Mouse (Mus musculus) intestine, embryonic 14.5 days (tissue): ENCODE measurements around the gene Ntm. TPM values are rescaled to one million over a fixed set of nuclear protein-coding genes. Genes with fewer than 3 reads are reported as not detected.

Experiments used
- ATAC-seq: fragments of 200-750 bp; cut with Nextera tagmentation; replicated peaks from 2 replicates; pipeline ENCODE4 v1.8.0; 2017; ENCODE audit warnings: low read depth, moderate number of reproducible peaks, moderate TSS enrichment, moderate library complexity; ENCODE audit not compliant: low FRiP score, low TSS enrichment
- DNase-seq: peaks from one replicate; pipeline ENCODE4 v3.0.0-alpha.2; 2018; ENCODE audit warnings: low spot score
- H3K27ac ChIP-seq: fragments of 300-500 bp; sonication (generic); 2 replicates; pipeline ENCODE4 v1.5.1; 2014; ENCODE audit warnings: low read depth, mild to moderate bottlenecking, control low read depth
- H3K27me3 ChIP-seq: fragments of 300-500 bp; sonication (generic); replicated peaks from 2 replicates; pipeline ENCODE4 v1.6.1; 2014; ENCODE audit warnings: low read length, control low read depth; ENCODE audit not compliant: control insufficient read depth, insufficient read depth
- H3K36me3 ChIP-seq: fragments of 300-500 bp; sonication (generic); 2 replicates; pipeline ENCODE4 v1.6.1; 2014; ENCODE audit warnings: low read length, control low read depth; ENCODE audit not compliant: control insufficient read depth, insufficient read depth
- H3K4me1 ChIP-seq: fragments of 300-500 bp; sonication (generic); replicated peaks from 2 replicates; pipeline ENCODE4 v1.6.1; 2014; ENCODE audit warnings: low read length, control low read depth, mixed read lengths; ENCODE audit not compliant: control insufficient read depth, insufficient read depth
- H3K4me2 ChIP-seq: fragments of 300-500 bp; sonication (generic); 2 replicates; pipeline ENCODE4 v1.6.1; 2014; ENCODE audit warnings: low read length
- H3K4me3 ChIP-seq: fragments of 300-500 bp; sonication (generic); 2 replicates; pipeline ENCODE4 v1.5.1; 2014; ENCODE audit warnings: low read depth, low read length, control low read depth, mixed read lengths
- H3K9ac ChIP-seq: fragments of 300-500 bp; sonication (generic); 2 replicates; pipeline ENCODE4 v1.6.1; 2014; ENCODE audit warnings: mild to moderate bottlenecking, low read length
- H3K9me3 ChIP-seq: fragments of 300-500 bp; sonication (generic); 2 replicates; pipeline ENCODE4 v1.6.1; 2016; ENCODE audit warnings: low read length, control low read depth; ENCODE audit not compliant: control insufficient read depth
- WGBS: fragments of 180-500 bp; shearing (Covaris S2); extraction: QIAGEN DNeasy Blood & Tissue Kit; methylation state at CpG from one replicate; pipeline ENCODE4 v1.1.7; 2014; 5-methylcytosine and 5-hydroxymethylcytosine counted together
- polyA plus RNA-seq: library from polyadenylated mRNA; unstranded; fragments of >200 nt; fragmentation: Nextera tagmentation; extraction: Ambion mirVana; gene quantifications from 2 replicates; pipeline ENCODE4 v1.2.1, GENCODE M21; 2014

Gene Ntm
- polyA plus RNA-seq, 1 experiment from 2014 or later: 11.6 TPM

DNA sequence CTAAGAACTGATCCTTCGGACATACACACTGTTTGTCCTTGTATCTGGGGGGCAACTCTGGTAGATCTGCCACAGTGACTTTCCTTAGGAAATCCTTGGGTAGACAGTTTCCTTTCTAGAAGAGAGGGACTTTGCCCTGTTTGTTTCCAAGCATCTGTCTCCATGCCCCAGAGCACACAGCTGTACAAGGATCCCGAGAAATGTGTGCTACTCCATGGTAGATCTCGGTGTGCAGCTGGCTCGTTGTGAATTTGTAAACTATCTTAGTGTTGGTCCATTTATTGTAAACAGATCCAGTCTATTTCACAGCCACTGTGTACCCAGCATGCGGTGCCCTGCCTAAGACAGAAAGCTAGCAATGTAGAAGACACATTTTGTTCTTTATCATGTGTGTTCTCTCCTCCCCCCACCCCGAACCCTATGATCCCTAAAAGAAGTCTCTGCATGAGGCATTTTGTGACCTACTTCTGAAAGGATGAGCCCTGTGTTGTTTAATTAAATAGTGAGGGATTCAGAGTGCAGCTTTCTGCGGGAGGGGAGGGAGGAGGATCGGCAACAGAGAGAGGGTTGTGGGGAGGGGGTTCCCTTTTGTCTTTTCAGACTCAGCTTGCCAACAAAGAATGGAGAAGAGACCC, 200.9 kb downstream of the Ntm start:
- H3K9ac ChIP-seq: no peak overlapping the region
- no peaks in the 10 kb centered on the region for H3K36me3 ChIP-seq
- H3K4me3 ChIP-seq: no peak overlapping the region
- H3K9me3 ChIP-seq: no peaks in the 10 kb centered on the region
- no peaks in the 10 kb centered on the region for H3K27me3 ChIP-seq
- no peaks in the 10 kb centered on the region for H3K4me1 ChIP-seq
- H3K4me2 ChIP-seq: no peak overlapping the region
- no peak for ATAC-seq
- no peak overlapping the region for H3K27ac ChIP-seq
- 50% methylated on average over 8 of the region's 8 CpGs for WGBS
- DNase-seq: no peak

DNA sequence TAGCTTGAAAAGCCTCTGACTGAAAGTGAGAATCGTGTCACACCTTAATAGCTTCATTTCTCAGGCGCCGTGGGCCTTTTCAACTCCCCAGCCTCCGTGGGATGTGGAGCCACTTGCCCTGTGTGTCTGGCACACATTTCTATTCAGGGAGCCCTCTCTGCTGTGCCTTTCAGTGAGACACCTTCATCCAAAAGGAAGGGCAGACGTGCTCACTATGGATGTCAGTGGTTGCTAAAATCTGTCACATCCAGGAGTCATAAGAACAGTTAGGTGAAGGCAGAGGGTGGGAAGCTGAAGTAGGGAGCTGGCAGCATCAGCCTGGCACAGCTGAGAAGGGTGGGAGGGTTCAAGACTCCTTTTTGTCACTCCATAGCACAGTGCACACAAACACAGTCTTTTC, 201.4 kb downstream of the Ntm start:
- no peak overlapping the region for H3K27ac ChIP-seq
- H3K4me3 ChIP-seq: no peak overlapping the region
- no peak for DNase-seq
- 95% methylated on average over 5 of the region's 5 CpGs for WGBS
- no peaks in the 10 kb centered on the region for H3K36me3 ChIP-seq
- H3K4me2 ChIP-seq: no peak overlapping the region
- H3K4me1 ChIP-seq: no peaks in the 10 kb centered on the region
- H3K9me3 ChIP-seq: no peaks in the 10 kb centered on the region
- no peaks in the 10 kb centered on the region for H3K27me3 ChIP-seq
- no peak for ATAC-seq
- H3K9ac ChIP-seq: no peak overlapping the region

DNA sequence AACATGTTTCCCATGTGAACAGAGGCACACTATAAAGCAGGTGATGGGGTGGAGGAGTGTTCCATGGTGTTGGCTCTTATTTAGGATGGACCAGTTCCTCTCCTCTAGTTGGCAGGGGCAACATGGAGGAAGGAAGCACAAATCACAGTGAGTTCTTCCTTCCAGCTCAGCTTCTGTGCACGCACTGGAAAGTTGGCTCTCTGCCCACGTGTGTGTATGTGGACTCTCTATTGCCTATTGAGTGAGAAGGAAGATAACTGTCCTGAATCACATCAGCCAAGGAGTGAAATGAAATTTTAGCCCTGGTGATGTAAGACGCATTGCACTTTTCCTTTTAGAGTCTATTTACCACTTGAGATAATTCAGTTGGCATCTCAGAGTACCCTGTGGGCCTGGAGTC, 203.0 kb downstream of the Ntm start:
- DNase-seq (no peak), ATAC-seq (no peak)
- 45% methylated on average over 3 of the region's 3 CpGs for WGBS
- no peaks in the 10 kb centered on the region for H3K27me3 ChIP-seq
- H3K9me3 ChIP-seq: no peaks in the 10 kb centered on the region
- no peak overlapping the region for H3K4me2 ChIP-seq
- no peaks in the 10 kb centered on the region for H3K36me3 ChIP-seq
- H3K4me3 ChIP-seq: no peak overlapping the region
- no peak overlapping the region for H3K9ac ChIP-seq
- no peaks in the 10 kb centered on the region for H3K4me1 ChIP-seq
- H3K27ac ChIP-seq: no peak overlapping the region

DNA sequence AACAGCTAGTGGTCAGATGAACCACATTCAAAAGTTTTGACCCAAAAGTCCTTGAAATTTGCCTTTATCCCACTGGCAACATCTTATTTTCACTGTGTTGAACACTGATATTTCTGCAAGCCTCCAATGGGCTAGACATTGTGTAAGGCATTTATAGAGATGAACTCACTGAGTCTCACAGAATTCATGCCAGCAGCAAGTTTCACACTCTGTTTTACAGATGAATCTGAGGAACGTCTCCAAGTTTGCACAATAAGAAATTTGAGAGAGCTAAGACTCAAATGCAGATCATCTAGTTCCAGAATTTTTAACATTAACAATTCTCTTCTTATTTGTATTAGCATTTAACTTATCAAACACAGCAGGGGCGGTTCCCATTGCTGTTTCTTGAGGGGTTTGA, 203.9 kb downstream of the Ntm start:
- DNase-seq: no peak

DNA sequence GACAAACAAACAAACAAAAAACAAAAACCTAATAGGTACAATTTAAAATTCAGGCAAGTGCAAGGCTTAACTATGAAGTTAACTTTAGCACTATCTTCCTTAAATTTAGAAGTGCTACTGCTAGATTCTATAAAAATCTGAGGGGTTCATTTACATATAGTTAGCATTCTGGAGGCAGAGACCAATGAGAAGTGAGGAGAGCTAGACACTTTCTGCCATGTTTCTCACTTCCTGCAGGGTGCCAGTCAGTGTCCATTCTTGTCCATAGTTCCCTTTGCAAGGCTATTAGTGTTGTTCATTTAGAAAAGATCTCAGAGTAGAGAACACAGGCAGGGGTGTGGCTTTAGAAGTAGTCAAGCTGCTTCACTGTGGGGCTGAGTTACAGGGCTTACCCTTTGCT, 208.6 kb downstream of the Ntm start:
- DNase-seq (no peak), ATAC-seq (no peak)
- Histone ChIP-seq H3K27me3 (no peaks in the 10 kb centered on the region), H3K9ac (no peak overlapping the region), H3K4me1 (peaks cover 14% of the 10 kb centered on the region), H3K4me3 (no peak overlapping the region), H3K4me2 (no peak overlapping the region), H3K27ac (no peak overlapping the region), H3K9me3 (no peaks in the 10 kb centered on the region), H3K36me3 (no peaks in the 10 kb centered on the region)

More for the DNA sequence above, 203.9 kb downstream of the Ntm start:
- no peak overlapping the region for H3K4me3 ChIP-seq
- no peak overlapping the region for H3K9ac ChIP-seq
- WGBS: 89% methylated on average over 2 of the region's 2 CpGs
- no peak overlapping the region for H3K4me2 ChIP-seq
- H3K9me3 ChIP-seq: no peaks in the 10 kb centered on the region
- no peak for ATAC-seq
- H3K27ac ChIP-seq: no peak overlapping the region
- H3K4me1 ChIP-seq: no peaks in the 10 kb centered on the region
- no peaks in the 10 kb centered on the region for H3K36me3 ChIP-seq
- H3K27me3 ChIP-seq: no peaks in the 10 kb centered on the region

DNA sequence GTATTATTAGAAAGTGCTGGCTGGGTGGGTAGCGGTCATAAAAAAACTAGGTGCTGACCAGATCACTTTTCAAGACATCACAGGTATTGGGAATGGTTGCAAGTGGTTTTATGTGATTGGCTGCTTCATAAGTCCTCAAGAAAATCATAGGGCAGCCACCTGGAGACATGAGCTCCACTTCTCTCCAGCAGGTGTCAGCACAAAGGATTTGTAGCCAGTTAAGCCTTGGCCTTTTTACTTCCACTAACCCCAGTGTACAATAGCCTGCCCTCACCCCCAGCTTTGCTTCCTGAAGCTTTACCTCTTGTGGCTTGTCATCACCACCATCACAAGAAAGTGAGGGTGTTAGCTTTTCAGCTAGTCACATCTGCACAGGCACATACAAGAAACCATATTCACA, 211.5 kb downstream of the Ntm start:
- DNase-seq (no peak), ATAC-seq (no peak)
- peaks cover 14% of the 10 kb centered on the region for H3K4me1 ChIP-seq
- H3K9ac ChIP-seq: no peak overlapping the region
- 27% methylated on average over 1 of the region's 1 CpGs for WGBS
- H3K36me3 ChIP-seq: no peaks in the 10 kb centered on the region
- no peaks in the 10 kb centered on the region for H3K27me3 ChIP-seq
- no peaks in the 10 kb centered on the region for H3K9me3 ChIP-seq
- no peak overlapping the region for H3K4me3 ChIP-seq
- H3K4me2 ChIP-seq: peak overlapping the region; percentile 48
- H3K27ac ChIP-seq: peak overlapping the region; percentile 73; the same call in 1 of the 2 replicates

- Histone ChIP-seq H3K27me3 (no peaks in the 10 kb centered on the region), H3K4me1 (peaks cover 14% of the 10 kb centered on the region), H3K27ac (peak overlapping the region; percentile 73), H3K9me3 (no peaks in the 10 kb centered on the region), H3K4me3 (peak overlapping the region; percentile 20), H3K36me3 (no peaks in the 10 kb centered on the region), H3K9ac (peak overlapping the region; percentile 18; the same call in 1 of the 2 replicates), H3K4me2 (peak overlapping the region; percentile 48)
- 16% methylated on average over 15 of the region's 15 CpGs for WGBS
- DNase-seq (peak; percentile 69), ATAC-seq (0 out of 2 replicates have a peak, but pooled peaks have one; percentile 36)
Measured at GRCm38 (mm10) chr9:29750371-29751014, 212.4 kb downstream of the Ntm start.

DNA sequence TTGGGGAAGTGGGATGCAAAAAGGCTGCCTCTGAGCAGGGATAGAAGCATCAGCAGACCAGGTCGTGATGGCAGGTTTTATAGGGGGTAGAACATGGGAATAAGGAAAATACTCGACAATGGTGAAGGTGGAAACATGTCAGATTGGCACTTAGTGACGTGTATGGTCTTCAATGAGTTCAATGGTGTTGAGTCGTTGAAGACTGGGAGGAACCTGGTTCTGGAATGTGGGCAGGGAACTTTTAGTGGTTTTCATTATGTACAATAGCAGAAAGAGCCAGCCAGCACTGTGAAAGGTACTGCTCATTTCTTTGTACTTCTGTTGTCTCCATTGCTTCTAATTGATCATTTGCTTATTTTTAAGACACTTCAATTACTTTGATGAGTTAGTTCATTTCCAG, 214.9 kb downstream of the Ntm start:
- no peak overlapping the region for H3K27ac ChIP-seq
- WGBS: 78% methylated on average over 4 of the region's 4 CpGs
- 0 out of 2 replicates have a peak, but pooled peaks cover 2% of the 10 kb centered on the region for H3K9me3 ChIP-seq
- H3K9ac ChIP-seq: no peak overlapping the region
- H3K4me2 ChIP-seq: no peak overlapping the region
- no peak for ATAC-seq
- H3K4me1 ChIP-seq: peaks cover 14% of the 10 kb centered on the region
- H3K27me3 ChIP-seq: no peaks in the 10 kb centered on the region
- no peak overlapping the region for H3K4me3 ChIP-seq
- DNase-seq: no peak
- H3K36me3 ChIP-seq: no peaks in the 10 kb centered on the region
